8 mouse cellular contexts compared by ENCODE assay signal in the genomic region with DNA sequence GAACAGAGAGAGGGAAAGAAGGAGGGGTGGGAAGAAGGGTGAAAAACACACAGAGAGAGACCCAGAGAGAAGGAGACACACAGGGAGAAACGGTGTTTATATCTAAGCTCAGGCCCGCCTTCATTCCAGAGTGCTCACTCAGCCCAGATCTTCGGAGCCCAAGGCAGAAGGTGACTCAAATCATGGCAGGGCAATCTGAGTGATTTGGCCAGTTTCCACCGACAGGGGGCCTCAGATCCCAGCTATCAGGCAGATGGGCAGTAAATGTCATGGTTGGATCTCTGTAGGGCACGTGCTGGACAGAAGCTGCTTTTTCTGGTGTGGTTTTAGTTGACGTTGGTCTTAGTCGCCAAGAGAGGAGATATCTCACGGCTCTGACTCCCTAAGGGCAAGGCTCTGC. TPM values are rescaled to one million over a fixed set of nuclear protein-coding genes. Genes with fewer than 3 reads are reported as not detected.
DNase-seq lines count a peak whose midpoint lies in the region; TF ChIP-seq lines count a peak whose summit lies in the region.

No protein-coding gene starts in this region.

- no peak overlapping the region for H3K9ac ChIP-seq in MEL (ENCODE audit: control insufficient read depth, low read depth, low read length, poor library complexity, severe bottlenecking)

- 4% methylated on average over 8 of the region's 8 CpGs for WGBS in hindbrain, embryonic 10.5 days

- TF ChIP-seq EP300 in MEL (IDR thresholded peaks at IDR 0.05; ENCODE audit: low read depth in 1 of 2, low read length in 2 of 2), result no peak

- peaks cover 0 to 7% of the 10 kb centered on the region in 2 experiments; a peak in 3 of 4 replicates for H3K27me3 ChIP-seq in MEL (ENCODE audit: control insufficient read depth in 1 of 2, insufficient read depth in 2 of 2, low read length in 2 of 2)
- H3K27me3 ChIP-seq in hindbrain, embryonic 10.5 days (ENCODE audit: insufficient read depth, poor library complexity, severe bottlenecking), result no peaks in the 10 kb centered on the region

- peak; percentile 67 to 69 (median 68) for TF ChIP-seq CTCF in MEL (IDR thresholded peaks at IDR 0.05 in 2 of 3, conservative IDR thresholded peaks at IDR 0.05 in 1 of 3; ENCODE audit: control insufficient read depth in 1 of 3, insufficient read depth in 1 of 3, low read depth in 2 of 3, low read length in 3 of 3, poor library complexity in 1 of 3, severe bottlenecking in 1 of 3)

- H3K9me3 ChIP-seq in MEL (replicated peaks; ENCODE audit: insufficient read depth, low read length), result no peaks in the 10 kb centered on the region
- no peaks in the 10 kb centered on the region for H3K9me3 ChIP-seq in hindbrain, embryonic 10.5 days

- peak; percentile 62 for TF ChIP-seq RAD21 in MEL (IDR thresholded peaks at IDR 0.05; ENCODE audit: low read depth, low read length)

- H3K36me3 ChIP-seq in MEL (ENCODE audit: control insufficient read depth in 1 of 2, insufficient read depth in 2 of 2, low read length in 2 of 2), result no peaks in the 10 kb centered on the region
- no peaks in the 10 kb centered on the region for H3K36me3 ChIP-seq in hindbrain, embryonic 10.5 days

- no peak for TF ChIP-seq POLR2A in MEL (IDR thresholded peaks at IDR 0.05; ENCODE audit: control insufficient read depth in 1 of 2, insufficient read depth in 1 of 2, low read depth in 1 of 2, low read length in 2 of 2, poor library complexity in 1 of 2)

- no peak overlapping the region for H3K4me3 ChIP-seq in MEL (ENCODE audit: control insufficient read depth in 1 of 2, insufficient read depth in 1 of 2, low read depth in 2 of 2, low read length in 2 of 2)
- H3K4me3 ChIP-seq in hindbrain, embryonic 10.5 days, result peak overlapping the region; percentile 41

- no peak overlapping the region for H3K27ac ChIP-seq in MEL (ENCODE audit: control insufficient read depth, low read depth, low read length)
- H3K27ac ChIP-seq in hindbrain, embryonic 10.5 days, result peak overlapping the region; percentile 88

- peak; percentile 58 for DNase-seq in MEL (ENCODE audit: low read depth, low spot score)
- DNase-seq in cerebellum, adult 8-10 months, result peak; percentile 66
- DNase-seq in forelimb bud, embryonic 11.5 days (ENCODE audit: low read depth, low spot score), result peak; percentile 62
- DNase-seq in hindbrain, embryonic 10.5 days (ENCODE audit: low spot score), result peak; percentile 85
- peak; percentile 51 to 60 for DNase-seq in layer of hippocampus, postnatal 10 days (ENCODE audit: low spot score in 2 of 2)
- DNase-seq in lung, postnatal 14 days, result peak; percentile 77
- DNase-seq in ovary, postnatal 14 days (ENCODE audit: low spot score), result peak; percentile 58
- DNase-seq in urinary bladder, adult 2 months (ENCODE audit: low spot score), result peak; percentile 58

- H3K4me1 ChIP-seq in MEL (ENCODE audit: control insufficient read depth in 1 of 2, insufficient read depth in 2 of 2, low read length in 2 of 2), result no peaks in the 10 kb centered on the region
- peaks cover 41% of the 10 kb centered on the region for H3K4me1 ChIP-seq in hindbrain, embryonic 10.5 days (replicated peaks)

- no peaks in the 10 kb centered on the region for H3K79me2 ChIP-seq in MEL (ENCODE audit: control insufficient read depth, insufficient read depth, low read length, poor library complexity)

TF ChIP-seq in MEL, 35 proteins besides CTCF, POLR2A, EP300 and RAD21:
- TF ChIP-seq ETS1 (IDR thresholded peaks at IDR 0.05; ENCODE audit: low read depth, low read length) (no peak), MYB (IDR thresholded peaks at IDR 0.05; ENCODE audit: low read depth, low read length) (no peak), USF1 (IDR thresholded peaks at IDR 0.05; ENCODE audit: low read depth, low read length) (0 out of 2 replicates have a peak, but pooled peaks have one; percentile 24), CHD2 (IDR thresholded peaks at IDR 0.05; ENCODE audit: low read length) (no peak), BHLHE40 (IDR thresholded peaks at IDR 0.05; ENCODE audit: borderline replicate concordance, low read depth, low read length) (peak; percentile 80; the same call in 1 of the 2 replicates), SMC3 (IDR thresholded peaks at IDR 0.05; ENCODE audit: low read depth, low read length) (peak; percentile 61), ZC3H11A (IDR thresholded peaks at IDR 0.05; ENCODE audit: low read depth, low read length) (peak; percentile 43; the same call in 1 of the 2 replicates), ZNF384 (IDR thresholded peaks at IDR 0.05; ENCODE audit: low read depth, low read length) (no peak), TBP (IDR thresholded peaks at IDR 0.05; ENCODE audit: low read depth, low read length) (no peak), JUND (IDR thresholded peaks at IDR 0.05; ENCODE audit: low read depth, low read length) (no peak)

RNA-seq across cellular contexts. Expression of gene Sept5, which starts 57.6 kb away (rescaled TPM):
- 7.4 and 8.3 TPM in 2 replicates for total RNA-seq in MEL (2012; rRNA removed)
- 10 to 100 TPM in 1 of 2 experiments, not detected in 1; 29.3 TPM for polyA plus RNA-seq in MEL (2012; ENCODE audit: insufficient read depth in 1 of 2, insufficient read length in 2 of 2, low read depth in 1 of 2, low replicate concordance in 2 of 2, missing spikeins in 1 of 2)
- polyA plus RNA-seq in hindbrain, embryonic 10.5 days (2016; fragmentation: Nextera tagmentation; extraction: Ambion mirVana), result 42.3 and 71.9 TPM in 2 replicates
- total RNA-seq in layer of hippocampus, postnatal 10 days (2021), result 100 to 1,000 TPM; 543 to 588 TPM
- polyA plus RNA-seq in urinary bladder, adult 2 months (2012; rRNA removed), result 44.7 and 46.4 TPM in 2 replicates
